Mouse (Mus musculus) testis, adult 2 months (tissue): ENCODE measurements around the gene 1700001O22Rik. TPM values are rescaled to one million over a fixed set of nuclear protein-coding genes. Genes with fewer than 3 reads are reported as not detected.
A peak's percentile ranks its signal among the peaks of the same experiment; 100 is the strongest.

ENCODE experiments used
- H3K27ac ChIP-seq: fragments of 200-500 bp; 2 replicates; pipeline ENCODE4 v1.5.1; 2012; ENCODE audit warnings: low read depth, low read length; ENCODE audit not compliant: control insufficient read depth, insufficient read depth
- H3K27me3 ChIP-seq: fragments of 200-500 bp; 2 replicates; pipeline ENCODE4 v1.6.1; 2012; ENCODE audit warnings: mild to moderate bottlenecking, low read length, moderate library complexity; ENCODE audit not compliant: control insufficient read depth, insufficient read depth
- H3K36me3 ChIP-seq: fragments of 200-500 bp; 2 replicates; pipeline ENCODE4 v1.6.1; 2012; ENCODE audit warnings: mild to moderate bottlenecking, low read length; ENCODE audit not compliant: control insufficient read depth, insufficient read depth
- H3K4me1 ChIP-seq: fragments of 200-500 bp; 2 replicates; pipeline ENCODE4 v1.6.1; 2012; ENCODE audit warnings: low read length; ENCODE audit not compliant: control insufficient read depth, insufficient read depth
- H3K4me3 ChIP-seq: fragments of 200-500 bp; 2 replicates; pipeline ENCODE4 v1.5.1; 2012; ENCODE audit warnings: low read depth, mild to moderate bottlenecking, low read length, moderate library complexity, mixed read lengths; ENCODE audit not compliant: control insufficient read depth
- CTCF ChIP-seq: fragments of 200-500 bp; IDR thresholded peaks from 2 replicates; pipeline ENCODE4 v1.5.1; 2012; ENCODE audit warnings: low read depth, mild to moderate bottlenecking, inconsistent platforms, low read length, moderate library complexity; ENCODE audit not compliant: control insufficient read depth, insufficient read depth, insufficient replicate concordance
- POLR2A ChIP-seq: fragments of 200-500 bp; IDR thresholded peaks from 2 replicates; pipeline ENCODE4 v1.6.1; 2012; ENCODE audit warnings: low read depth, mild to moderate bottlenecking, inconsistent platforms, low read length, moderate library complexity; ENCODE audit not compliant: control insufficient read depth
- polyA plus RNA-seq: library from polyadenylated mRNA; depleted of rRNA; stranded (reverse); fragments of >200 nt; gene quantifications from 2 replicates; pipeline ENCODE4 v1.2.3, GENCODE M21; 2012; rRNA removed

Gene 1700001O22Rik
- polyA plus RNA-seq, 1 experiment, result 905 TPM

GRCm38 (mm10) chr2:30756962-30757715 lies 46.3 kb downstream of the 1700001O22Rik start:
- TF ChIP-seq CTCF, result no peak
- no peak for TF ChIP-seq POLR2A
- H3K36me3 ChIP-seq, result no peaks in the 10 kb centered on the region
- peaks cover 19% of the 10 kb centered on the region for H3K4me1 ChIP-seq
- H3K4me3 ChIP-seq, result no peak overlapping the region
- no peaks in the 10 kb centered on the region for H3K27me3 ChIP-seq
- no peak overlapping the region for H3K27ac ChIP-seq

GRCm38 (mm10) chr2:30755985-30756765 lies 47.3 kb downstream of the 1700001O22Rik start:
- H3K4me1 ChIP-seq, result peaks cover 19% of the 10 kb centered on the region

GRCm38 (mm10) chr2:30754831-30755230 lies 48.6 kb downstream of the 1700001O22Rik start:
- Histone ChIP-seq H3K27ac (no peak overlapping the region), H3K36me3 (no peaks in the 10 kb centered on the region), H3K27me3 (no peaks in the 10 kb centered on the region), H3K4me3 (no peak overlapping the region), H3K4me1 (peaks cover 21% of the 10 kb centered on the region)
- no peak for TF ChIP-seq POLR2A
- TF ChIP-seq CTCF, result no peak

More at GRCm38 (mm10) chr2:30755985-30756765, 47.3 kb downstream of the 1700001O22Rik start:
- H3K36me3 ChIP-seq, result no peaks in the 10 kb centered on the region
- no peak overlapping the region for H3K4me3 ChIP-seq
- H3K27ac ChIP-seq, result no peak overlapping the region
- TF ChIP-seq POLR2A (no peak), CTCF (no peak)
- H3K27me3 ChIP-seq, result no peaks in the 10 kb centered on the region

GRCm38 (mm10) chr2:30753219-30753618 lies 50.2 kb downstream of the 1700001O22Rik start:
- H3K27ac ChIP-seq, result peak overlapping the region; percentile 12; the same call in 1 of the 2 replicates
- H3K4me1 ChIP-seq, result peaks cover 14% of the 10 kb centered on the region
- no peaks in the 10 kb centered on the region for H3K36me3 ChIP-seq
- no peak for TF ChIP-seq POLR2A
- TF ChIP-seq CTCF, result no peak
- no peak overlapping the region for H3K4me3 ChIP-seq
- H3K27me3 ChIP-seq, result no peaks in the 10 kb centered on the region

GRCm38 (mm10) chr2:30752471-30752870 lies 51.0 kb downstream of the 1700001O22Rik start:
- TF ChIP-seq CTCF (no peak), POLR2A (no peak)
- Histone ChIP-seq H3K36me3 (no peaks in the 10 kb centered on the region), H3K4me3 (no peak overlapping the region), H3K27me3 (no peaks in the 10 kb centered on the region), H3K4me1 (peaks cover 14% of the 10 kb centered on the region; the same call in 1 of the 2 replicates), H3K27ac (no peak overlapping the region)

- no peaks in the 10 kb centered on the region for H3K36me3 ChIP-seq
- H3K27ac ChIP-seq, result peak overlapping the region; percentile 37
- H3K27me3 ChIP-seq, result no peaks in the 10 kb centered on the region
- peaks cover 14% of the 10 kb centered on the region; the same call in 1 of the 2 replicates for H3K4me1 ChIP-seq
- peak overlapping the region; percentile 79 for H3K4me3 ChIP-seq
- no peak for TF ChIP-seq CTCF
- TF ChIP-seq POLR2A, result peak; percentile 73; the same call in 1 of the 2 replicates
Observed at GRCm38 (mm10) chr2:30750025-30750424, 53.4 kb downstream of the 1700001O22Rik start.

- Histone ChIP-seq H3K4me3 (peak overlapping the region; percentile 59), H3K4me1 (peaks cover 13% of the 10 kb centered on the region), H3K27ac (no peak overlapping the region), H3K36me3 (no peaks in the 10 kb centered on the region), H3K27me3 (no peaks in the 10 kb centered on the region)
- TF ChIP-seq CTCF (no peak), POLR2A (no peak)
Observed at GRCm38 (mm10) chr2:30747602-30748162, 55.8 kb downstream of the 1700001O22Rik start.

Other genes with a start within 250 kb of the 1700001O22Rik start
- gene Cstad, start 208.6 kb downstream of the 1700001O22Rik start, polyA plus RNA-seq, result 0.51 TPM in 1 of 2 replicates, not detected in the other
- gene Ntmt1, start 4.2 kb upstream of the 1700001O22Rik start, polyA plus RNA-seq, result 49.5 and 53.9 TPM in 2 replicates
- 9.3 and 10.5 TPM in 2 replicates for gene Asb6, start 26.7 kb upstream of the 1700001O22Rik start, polyA plus RNA-seq
- gene Prrx2, start 31.3 kb upstream of the 1700001O22Rik start, polyA plus RNA-seq, result 1.0 and 1.5 TPM in 2 replicates
- 3.9 and 15.6 TPM in 2 replicates for gene Ptges, start 126.2 kb upstream of the 1700001O22Rik start, polyA plus RNA-seq
- 12.9 and 14.0 TPM in 2 replicates for gene Tor1b, start 149.3 kb upstream of the 1700001O22Rik start, polyA plus RNA-seq
- gene Tor1a, start 164.3 kb upstream of the 1700001O22Rik start, polyA plus RNA-seq, result 10.5 and 11.1 TPM in 2 replicates
- gene BC005624, start 178.5 kb upstream of the 1700001O22Rik start, polyA plus RNA-seq, result 19.9 and 23.7 TPM in 2 replicates
- gene Usp20, start 178.6 kb upstream of the 1700001O22Rik start, polyA plus RNA-seq, result 68.1 and 76.9 TPM in 2 replicates